Mouse (Mus musculus) ES-Bruce4 (cell line): ENCODE measurements around the gene 1700102P08Rik.

ENCODE experiments used
- CTCF ChIP-seq: IDR thresholded peaks from one replicate; pipeline ENCODE4 v1.8.1; 2011; ENCODE audit warnings: low read depth, low read length
- EP300 ChIP-seq: IDR thresholded peaks from 2 replicates; pipeline ENCODE4 v1.6.1; 2011; ENCODE audit warnings: low read depth, low read length; ENCODE audit not compliant: insufficient read depth
- POLR2A ChIP-seq: IDR thresholded peaks from one replicate; pipeline ENCODE4 v1.8.1; 2011; ENCODE audit warnings: low read length; ENCODE audit not compliant: insufficient read depth

DNA sequence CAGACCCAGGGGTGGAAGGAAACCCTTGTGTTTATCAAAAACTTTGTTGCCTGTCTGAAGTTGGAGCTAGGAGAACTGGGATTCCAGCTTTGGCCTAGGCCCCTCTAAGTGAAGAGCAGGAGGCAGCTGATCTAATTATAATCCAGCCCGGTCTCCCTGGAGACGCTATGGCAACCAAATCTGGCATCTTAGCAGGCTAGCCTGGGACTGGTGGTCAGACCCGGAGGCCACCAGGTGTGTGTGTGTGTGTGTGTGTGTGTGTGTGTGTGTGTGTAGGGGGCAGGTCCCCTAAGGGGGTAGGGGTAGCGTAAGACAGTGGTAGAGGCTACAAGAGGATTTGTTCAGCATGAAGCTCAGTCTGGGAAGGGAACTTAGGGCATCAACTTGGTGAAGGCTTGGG lies 57.3 kb downstream of the 1700102P08Rik start:
- TF ChIP-seq CTCF = no peak
- TF ChIP-seq POLR2A = no peak
- TF ChIP-seq EP300 = no peak
